Mouse (Mus musculus) small intestine, adult 2 months (tissue): ENCODE results near the gene Zmiz1. TPM values are rescaled to one million over a fixed set of nuclear protein-coding genes. Genes with fewer than 3 reads are reported as not detected.

Experiments
- H3K27ac ChIP-seq: fragments of 200-500 bp; 2 replicates; pipeline ENCODE4 v1.5.1; 2012; ENCODE audit warnings: low read depth, low read length, control low read depth, inconsistent platforms; ENCODE audit not compliant: insufficient read depth
- H3K27me3 ChIP-seq: fragments of 200-500 bp; 2 replicates; pipeline ENCODE4 v1.6.1; 2012; ENCODE audit warnings: mild to moderate bottlenecking, moderate library complexity, low read length, inconsistent platforms; ENCODE audit not compliant: control insufficient read depth, insufficient read depth
- H3K36me3 ChIP-seq: fragments of 200-500 bp; 2 replicates; pipeline ENCODE4 v1.6.1; 2012; ENCODE audit warnings: mild to moderate bottlenecking, low read length, control low read depth, inconsistent platforms; ENCODE audit not compliant: control insufficient read depth, insufficient read depth
- H3K4me1 ChIP-seq: fragments of 200-500 bp; 2 replicates; pipeline ENCODE4 v1.6.1; 2012; ENCODE audit warnings: low read length, inconsistent platforms, mixed read lengths; ENCODE audit not compliant: control insufficient read depth, insufficient read depth, insufficient read length
- H3K4me3 ChIP-seq: fragments of 200-500 bp; 2 replicates; pipeline ENCODE4 v1.5.1; 2012; ENCODE audit warnings: low read depth, mild to moderate bottlenecking, control low read depth, inconsistent platforms, low read length, moderate library complexity
- CTCF ChIP-seq: fragments of 200-500 bp; IDR thresholded peaks from 2 replicates; pipeline ENCODE4 v1.5.1; 2012; ENCODE audit warnings: low read depth, mild to moderate bottlenecking, control low read depth, inconsistent platforms, low read length, moderate library complexity, mixed read lengths; ENCODE audit not compliant: insufficient replicate concordance, insufficient read length; ENCODE audit errors: extremely low read depth
- POLR2A ChIP-seq: fragments of 200-500 bp; IDR thresholded peaks from 2 replicates; pipeline ENCODE4 v1.6.1; 2012; ENCODE audit warnings: low read depth, mild to moderate bottlenecking, control low read depth, inconsistent platforms, low read length, moderate library complexity
- WGBS: fragments of 180-500 bp; shearing (Covaris S2); methylation state at CpG from one replicate; pipeline ENCODE4 v1.1.7; 2018; 5-methylcytosine and 5-hydroxymethylcytosine counted together
- polyA plus RNA-seq: library from polyadenylated mRNA; depleted of rRNA; stranded (reverse); fragments of >200 nt; gene quantifications from 2 replicates; pipeline ENCODE4 v1.2.3, GENCODE M21; 2012

The Zmiz1 gene
- polyA plus RNA-seq, 1 experiment, result 91.5 TPM

DNA sequence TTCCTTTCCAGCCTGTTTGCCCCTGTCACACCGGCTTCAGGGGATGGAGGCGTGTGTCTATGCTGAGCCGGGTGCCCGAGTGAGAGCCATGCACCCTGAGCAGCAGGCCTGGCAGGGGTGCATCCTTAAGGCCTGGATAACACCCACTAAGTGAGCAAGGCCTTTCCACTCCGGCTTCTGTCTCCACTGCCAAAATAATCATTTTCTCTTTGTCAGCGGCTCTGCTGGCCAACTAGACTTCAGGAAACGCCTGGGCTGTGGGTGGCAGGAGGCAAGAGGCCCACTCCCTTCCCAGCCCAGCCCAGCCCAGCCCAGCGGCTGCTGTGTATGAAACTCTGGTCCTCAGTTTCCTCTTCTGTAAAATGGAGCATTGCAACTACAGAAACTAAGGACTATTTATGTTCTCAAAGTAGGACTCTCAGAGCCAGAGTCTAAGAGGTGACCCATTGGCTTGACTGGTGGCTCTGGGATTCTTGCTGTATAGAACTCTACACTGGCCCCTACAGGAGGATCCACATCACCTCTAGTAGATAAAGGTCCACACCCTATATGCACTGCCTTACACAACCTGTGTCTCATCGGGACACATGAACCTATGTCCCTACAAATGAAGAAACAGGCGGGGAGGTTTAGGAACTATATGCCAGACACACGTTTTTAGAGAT is 76.1 kb downstream of the Zmiz1 start:
- Histone ChIP-seq H3K4me1 (peaks cover 15% of the 10 kb centered on the region), H3K27me3 (no peaks in the 10 kb centered on the region), H3K27ac (no peak overlapping the region), H3K4me3 (no peak overlapping the region), H3K36me3 (peaks cover 12% of the 10 kb centered on the region; the same call in 1 of the 2 replicates)
- WGBS, result 68% methylated on average over 11 of the region's 11 CpGs
- TF ChIP-seq CTCF (no peak), POLR2A (no peak)

DNA sequence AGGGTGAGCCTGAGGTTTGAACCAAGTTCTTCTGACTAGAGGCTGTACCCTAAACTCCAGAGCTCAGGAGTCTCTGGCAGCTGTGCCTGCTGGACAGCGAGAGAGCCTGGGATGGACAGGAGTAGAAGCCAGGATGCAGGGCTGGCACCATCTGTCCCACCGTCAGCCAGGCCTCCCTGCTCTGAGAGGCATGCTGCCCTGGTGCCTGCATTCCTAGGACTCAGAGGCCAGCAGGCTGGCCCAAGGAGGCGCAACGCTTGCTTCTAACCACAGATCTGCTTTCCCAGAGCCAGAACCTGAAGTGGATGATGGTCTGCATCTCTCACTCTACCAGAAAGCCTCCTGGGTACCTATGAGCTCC is 76.6 kb downstream of the Zmiz1 start:
- Histone ChIP-seq H3K27me3 (no peaks in the 10 kb centered on the region), H3K4me1 (peaks cover 15% of the 10 kb centered on the region), H3K4me3 (no peak overlapping the region), H3K36me3 (peaks cover 12% of the 10 kb centered on the region; the same call in 1 of the 2 replicates), H3K27ac (no peak overlapping the region)
- TF ChIP-seq CTCF (no peak), POLR2A (no peak)
- WGBS, result 85% methylated on average over 4 of the region's 4 CpGs

DNA sequence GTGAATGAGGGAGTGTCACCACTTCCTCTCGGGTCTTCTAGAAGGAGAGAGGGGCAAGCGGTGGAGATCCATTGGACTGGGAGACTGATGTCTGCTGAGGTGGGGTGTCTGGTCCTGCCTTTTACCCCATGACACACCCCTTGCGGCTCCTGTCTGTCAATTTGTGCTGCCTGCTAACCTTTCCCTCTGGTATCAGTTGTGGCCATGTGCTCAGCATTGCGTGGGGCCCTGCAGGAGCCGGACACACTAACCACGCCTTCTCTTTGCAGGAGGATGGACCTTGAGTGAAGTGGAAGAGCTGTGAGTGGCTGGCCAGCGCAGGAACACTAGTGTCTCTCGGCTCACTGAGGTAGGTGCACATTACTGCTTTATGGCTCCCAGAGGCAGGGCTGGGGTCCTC is 77.5 kb downstream of the Zmiz1 start:
- Histone ChIP-seq H3K36me3 (peaks cover 13% of the 10 kb centered on the region; the same call in 1 of the 2 replicates), H3K4me3 (no peak overlapping the region), H3K27me3 (no peaks in the 10 kb centered on the region), H3K27ac (no peak overlapping the region), H3K4me1 (peaks cover 15% of the 10 kb centered on the region)
- 89% methylated on average over 8 of the region's 8 CpGs for WGBS
- TF ChIP-seq CTCF (no peak), POLR2A (no peak)

DNA sequence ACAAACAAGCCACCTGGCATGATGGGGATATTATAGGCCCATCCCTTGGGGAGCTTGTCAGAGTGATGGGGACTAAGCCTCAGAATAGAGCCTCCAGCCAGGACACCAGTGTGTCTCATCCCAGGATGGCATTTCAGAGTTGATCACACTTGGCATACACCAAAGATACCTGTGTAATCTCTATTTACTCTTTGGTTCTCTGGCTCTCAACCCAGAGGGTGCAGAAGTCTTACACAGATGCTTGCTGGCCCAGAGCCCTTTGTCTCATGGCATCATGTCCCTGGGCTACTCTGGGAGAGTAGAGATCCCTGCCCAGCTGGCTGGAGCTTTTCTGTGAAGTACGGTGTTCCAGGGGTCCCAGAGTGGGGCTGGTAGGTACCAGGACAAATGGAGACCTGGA is 78.4 kb downstream of the Zmiz1 start:
- no peak overlapping the region for H3K4me3 ChIP-seq
- peaks cover 15% of the 10 kb centered on the region for H3K4me1 ChIP-seq
- H3K27ac ChIP-seq, result no peak overlapping the region
- WGBS, result 86% methylated on average over 1 of the region's 1 CpGs
- H3K27me3 ChIP-seq, result no peaks in the 10 kb centered on the region
- TF ChIP-seq CTCF, result no peak
- TF ChIP-seq POLR2A, result no peak
- peaks cover 13% of the 10 kb centered on the region; the same call in 1 of the 2 replicates for H3K36me3 ChIP-seq

DNA sequence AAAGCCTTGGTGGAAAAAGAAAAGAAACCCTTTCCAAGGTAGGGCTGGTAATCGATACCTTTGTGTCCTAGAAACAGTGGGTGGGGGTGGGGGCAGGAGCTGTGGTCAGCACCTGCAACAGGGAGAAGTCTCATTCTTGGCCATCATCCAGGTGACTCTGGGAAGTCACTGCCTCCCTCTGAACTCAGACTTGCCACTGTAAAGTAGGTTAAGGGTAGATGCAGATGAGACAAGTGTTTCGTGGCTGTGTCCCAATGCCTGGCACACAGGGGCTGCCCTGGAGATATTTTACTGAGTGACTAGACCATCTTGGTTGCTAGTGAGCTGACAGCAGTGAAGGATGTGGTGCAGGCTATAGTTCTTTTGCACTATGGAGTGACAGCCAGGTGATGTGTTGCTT is 79.5 kb downstream of the Zmiz1 start:
- TF ChIP-seq POLR2A (no peak), CTCF (no peak)
- Histone ChIP-seq H3K36me3 (peaks cover 13% of the 10 kb centered on the region; the same call in 1 of the 2 replicates), H3K4me3 (no peak overlapping the region), H3K27me3 (no peaks in the 10 kb centered on the region), H3K4me1 (peaks cover 5% of the 10 kb centered on the region), H3K27ac (no peak overlapping the region)
- 58% methylated on average over 2 of the region's 2 CpGs for WGBS

DNA sequence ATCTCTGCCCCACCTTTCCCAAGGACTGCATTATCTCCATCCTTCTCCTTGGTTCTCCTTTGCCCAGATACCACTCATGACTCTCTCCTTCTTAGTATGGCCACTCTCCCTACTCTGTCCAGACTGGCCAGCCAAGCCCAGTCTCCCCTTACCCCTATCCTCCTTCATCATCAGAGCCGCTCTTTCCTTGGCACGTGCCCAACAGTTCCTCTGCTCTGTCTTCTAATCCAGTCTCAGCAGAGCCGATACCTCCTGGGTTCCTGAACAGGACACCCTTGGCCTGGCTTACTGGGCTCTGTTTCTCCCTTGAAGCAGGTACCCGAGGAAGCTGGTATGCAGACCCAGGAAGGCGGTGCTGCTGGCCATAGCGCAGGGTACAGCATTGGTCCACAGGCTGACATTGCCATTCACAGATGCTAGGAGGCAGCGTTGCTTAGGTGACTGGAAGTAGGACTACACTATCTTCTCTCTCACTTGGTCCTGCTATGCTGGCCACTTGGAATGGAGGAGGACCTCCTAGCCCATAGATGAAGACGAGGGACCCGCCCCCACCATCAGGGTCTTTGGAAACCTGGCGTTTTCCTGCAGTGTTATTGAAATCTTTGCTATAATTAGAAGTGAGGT is 80.6 kb downstream of the Zmiz1 start:
- H3K27ac ChIP-seq, result no peak overlapping the region
- peaks cover 4% of the 10 kb centered on the region for H3K4me1 ChIP-seq
- WGBS, result 86% methylated on average over 10 of the region's 10 CpGs
- H3K27me3 ChIP-seq, result no peaks in the 10 kb centered on the region
- no peak overlapping the region for H3K4me3 ChIP-seq
- no peak for TF ChIP-seq POLR2A
- no peak for TF ChIP-seq CTCF
- H3K36me3 ChIP-seq, result peaks cover 17% of the 10 kb centered on the region; the same call in 1 of the 2 replicates

DNA sequence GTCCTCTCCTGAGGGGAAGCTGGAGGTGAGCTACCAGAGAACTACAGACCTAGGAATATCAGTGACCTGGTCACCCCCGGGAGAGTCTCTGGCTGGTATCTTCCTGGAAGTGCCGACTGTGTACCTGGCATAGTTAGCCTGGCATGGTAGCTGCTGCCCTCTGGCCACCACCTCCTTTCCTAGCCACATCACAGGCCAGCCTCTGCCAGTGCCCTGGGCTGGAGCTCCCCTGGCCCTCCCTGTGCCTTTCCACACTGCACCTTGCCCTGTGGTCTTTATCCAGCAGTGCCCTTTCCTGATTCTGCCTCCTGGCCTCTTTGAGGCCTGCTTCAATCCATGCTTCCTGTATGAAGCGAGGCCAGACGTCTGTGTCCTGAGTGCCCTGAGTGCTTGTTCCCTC is 81.2 kb downstream of the Zmiz1 start:
- no peak overlapping the region for H3K27ac ChIP-seq
- H3K4me1 ChIP-seq, result peaks cover 4% of the 10 kb centered on the region; the same call in 1 of the 2 replicates
- no peak overlapping the region for H3K4me3 ChIP-seq
- WGBS, result 53% methylated on average over 4 of the region's 4 CpGs
- no peaks in the 10 kb centered on the region for H3K27me3 ChIP-seq
- H3K36me3 ChIP-seq, result peaks cover 20% of the 10 kb centered on the region
- TF ChIP-seq POLR2A (no peak), CTCF (no peak)
